Mouse (Mus musculus): ENCODE results near the gene Gigyf2. TPM values are rescaled to one million over a fixed set of nuclear protein-coding genes. Genes with fewer than 3 reads are reported as not detected.

Gene Gigyf2
- polyA plus RNA-seq, 1 experiment from 2014 or later = 17.9 TPM

- Histone ChIP-seq H3K4me1 (replicated peaks) (no peaks in the 10 kb centered on the region), H3K9me3 (replicated peaks) (no peaks in the 10 kb centered on the region), H3K36me3 (replicated peaks) (no peaks in the 10 kb centered on the region; the same call in 1 of the 2 replicates), H3K4me3 (replicated peaks) (no peak overlapping the region), H3K9ac (no peak overlapping the region), H3K4me2 (no peak overlapping the region), H3K27me3 (no peaks in the 10 kb centered on the region), H3K27ac (replicated peaks) (no peak overlapping the region)
- WGBS (ENCODE audit: insufficient replicate concordance) = 65% methylated on average over 3 of the region's 3 CpGs
- no peak for ATAC-seq (ENCODE audit: insufficient read depth)
Observed at GRCm38 (mm10) chr1:87492285-87492684, 165.5 kb downstream of the Gigyf2 start.

- Histone ChIP-seq H3K9me3 (replicated peaks) (no peaks in the 10 kb centered on the region), H3K4me1 (replicated peaks) (no peaks in the 10 kb centered on the region), H3K27me3 (no peaks in the 10 kb centered on the region), H3K4me2 (no peak overlapping the region), H3K27ac (replicated peaks) (no peak overlapping the region), H3K4me3 (replicated peaks) (no peak overlapping the region), H3K36me3 (replicated peaks) (no peaks in the 10 kb centered on the region; the same call in 1 of the 2 replicates), H3K9ac (no peak overlapping the region)
- no peak for ATAC-seq (ENCODE audit: insufficient read depth)
- 39% methylated on average over 4 of the region's 4 CpGs for WGBS (ENCODE audit: insufficient replicate concordance)
Observed at GRCm38 (mm10) chr1:87493542-87493941, 166.7 kb downstream of the Gigyf2 start.

Other genes with a start within 250 kb of the Gigyf2 start
- gene Alppl2, start 237.1 kb upstream of the Gigyf2 start, polyA plus RNA-seq (2015; fragmentation: Nextera tagmentation; extraction: Ambion mirVana) = not detected in 2 replicates
- 0.09 and 0.18 TPM in 2 replicates for gene Alpi, start 225.4 kb upstream of the Gigyf2 start, polyA plus RNA-seq (2015; fragmentation: Nextera tagmentation; extraction: Ambion mirVana)
- not detected in 2 replicates for gene Akp3, start 202.0 kb upstream of the Gigyf2 start, polyA plus RNA-seq (2015; fragmentation: Nextera tagmentation; extraction: Ambion mirVana)
- gene Ecel1, start 170.5 kb upstream of the Gigyf2 start, polyA plus RNA-seq (2015; fragmentation: Nextera tagmentation; extraction: Ambion mirVana) = 0.08 TPM in 1 of 2 replicates, not detected in the other
- gene Prss56, start 143.7 kb upstream of the Gigyf2 start, polyA plus RNA-seq (2015; fragmentation: Nextera tagmentation; extraction: Ambion mirVana) = not detected in 2 replicates
- gene Chrnd, start 136.4 kb upstream of the Gigyf2 start, polyA plus RNA-seq (2015; fragmentation: Nextera tagmentation; extraction: Ambion mirVana) = 0.36 and 0.45 TPM in 2 replicates
- gene Chrng, start 122.3 kb upstream of the Gigyf2 start, polyA plus RNA-seq (2015; fragmentation: Nextera tagmentation; extraction: Ambion mirVana) = 0.89 and 1.1 TPM in 2 replicates
- 69.4 and 73.3 TPM in 2 replicates for gene Eif4e2, start 113.1 kb upstream of the Gigyf2 start, polyA plus RNA-seq (2015; fragmentation: Nextera tagmentation; extraction: Ambion mirVana)
- gene Efhd1, start 62.6 kb upstream of the Gigyf2 start, polyA plus RNA-seq (2015; fragmentation: Nextera tagmentation; extraction: Ambion mirVana) = 0.05 TPM in 1 of 2 replicates, not detected in the other
- gene Kcnj13, start 67.7 kb downstream of the Gigyf2 start, polyA plus RNA-seq (2015; fragmentation: Nextera tagmentation; extraction: Ambion mirVana) = 0.10 and 0.13 TPM in 2 replicates
- 0.33 TPM in 1 of 2 replicates, not detected in the other for gene Snorc, start 143.3 kb downstream of the Gigyf2 start, polyA plus RNA-seq (2015; fragmentation: Nextera tagmentation; extraction: Ambion mirVana)
- 0.59 and 1.2 TPM in 2 replicates for gene Neu2, start 182.9 kb downstream of the Gigyf2 start, polyA plus RNA-seq (2015; fragmentation: Nextera tagmentation; extraction: Ambion mirVana)
- gene Ngef, start 246.9 kb downstream of the Gigyf2 start, polyA plus RNA-seq (2015; fragmentation: Nextera tagmentation; extraction: Ambion mirVana) = 6.6 and 9.1 TPM in 2 replicates